30 mouse cellular contexts compared by ENCODE assay signal in genomic region chr2:68243273-68243672, GRCm38 (mm10).
DNase-seq lines count a peak whose midpoint lies in the region; ATAC-seq and TF ChIP-seq lines count a peak whose summit lies in the region.
"Had no signal": no experiment of that assay in that cellular context is flagged by ENCODE, and none has a peak within 500 bp of the region (broad histone marks: within the 10 kb centered on the region; RNA-seq: fewer than 3 reads in every experiment).

No protein-coding gene starts in this region.

- H3K4me2 ChIP-seq in heart, embryonic 16.5 days (ENCODE audit: low read depth, low read length) = no peak overlapping the region
- H3K4me2 ChIP-seq: forebrain, embryonic 12.5 days; neural tube, embryonic 15.5 days had no signal

- DNase-seq in frontal cortex, postnatal 25 days (ENCODE audit: low spot score in 2 of 2) = no peak
- DNase-seq in heart, postnatal 4 days = no peak
- peak; percentile 19 for DNase-seq in thymus, postnatal 14 days
- DNase-seq in thymus, adult 2 months = no peak
- DNase-seq in kidney, postnatal 10 days = no peak
- DNase-seq: adrenal gland, postnatal 25 days; cerebellum, adult 11-12 months; cerebellum, postnatal 10 days; gastrocnemius, postnatal 25 days; heart, adult 11 months; heart, postnatal 10 days; kidney, adult 8-10 months; layer of hippocampus, postnatal 36 days; left cerebral cortex, postnatal 4 days; liver; lung, adult 2 months; lung, postnatal 10 days; midbrain, embryonic 14.5 days; right cerebral cortex, adult 18-20 months had no signal

- peaks cover 12% of the 10 kb centered on the region for H3K36me3 ChIP-seq in heart, embryonic 16.5 days (ENCODE audit: control insufficient read depth, insufficient read depth)
- no peaks in the 10 kb centered on the region for H3K36me3 ChIP-seq in thymus, adult 2 months (ENCODE audit: control insufficient read depth, insufficient read depth, low read length)
- H3K36me3 ChIP-seq: neural tube, embryonic 15.5 days had no signal

- H3K4me3 ChIP-seq in heart, embryonic 16.5 days (ENCODE audit: low read length) = no peak overlapping the region
- no peak overlapping the region for H3K4me3 ChIP-seq in thymus, adult 2 months (ENCODE audit: control insufficient read depth, insufficient read depth, low read length)
- H3K4me3 ChIP-seq: forebrain, embryonic 12.5 days; neural tube, embryonic 15.5 days had no signal

- no peak for TF ChIP-seq CTCF in thymus, adult 2 months (IDR thresholded peaks at IDR 0.05; ENCODE audit: borderline replicate concordance, control insufficient read depth, extremely low read depth, insufficient read depth, low read length, poor library complexity)

- no peaks in the 10 kb centered on the region for H3K9me3 ChIP-seq in heart, embryonic 16.5 days (replicated peaks; ENCODE audit: control insufficient read depth, low read length)
- H3K9me3 ChIP-seq: forebrain, embryonic 12.5 days; neural tube, embryonic 15.5 days had no signal

- H3K4me1 ChIP-seq in heart, embryonic 16.5 days (ENCODE audit: control insufficient read depth, insufficient read depth, low read length) = peaks cover 8% of the 10 kb centered on the region
- no peaks in the 10 kb centered on the region for H3K4me1 ChIP-seq in thymus, adult 2 months (replicated peaks; ENCODE audit: control insufficient read depth, insufficient read depth, low read length)
- H3K4me1 ChIP-seq: neural tube, embryonic 15.5 days had no signal

- ATAC-seq in frontal cortex, adult (ENCODE audit: low TSS enrichment) = peak; percentile 35
- ATAC-seq in heart, embryonic 16.5 days (replicated peaks; ENCODE audit: extremely low read depth, insufficient read depth, low FRiP score) = no peak
- ATAC-seq in erythroblast, adult 5-6 weeks (replicated peaks; ENCODE audit: low FRiP score, poor library complexity, severe bottlenecking) = no peak
- ATAC-seq: hindbrain, embryonic 16.5 days; intestine, embryonic 16.5 days; Patski had no signal

- no peaks in the 10 kb centered on the region for H3K27me3 ChIP-seq in heart, embryonic 16.5 days (ENCODE audit: control insufficient read depth, insufficient read depth, low read length)
- H3K27me3 ChIP-seq in thymus, adult 2 months (ENCODE audit: control insufficient read depth, insufficient read depth, low read length) = no peaks in the 10 kb centered on the region
- H3K27me3 ChIP-seq: forebrain, embryonic 12.5 days; neural tube, embryonic 15.5 days; Patski had no signal

- WGBS in heart, embryonic 16.5 days = 87% methylated on average over 3 of the region's 3 CpGs
- 75% methylated on average over 3 of the region's 3 CpGs for WGBS in thymus, adult 2 months

- H3K27ac ChIP-seq in heart, embryonic 16.5 days (ENCODE audit: low read length) = peak overlapping the region; percentile 45; the same call in 1 of the 2 replicates
- H3K27ac ChIP-seq in thymus, adult 2 months (ENCODE audit: control insufficient read depth, insufficient read depth, low read length) = no peak overlapping the region
- H3K27ac ChIP-seq: forebrain, embryonic 12.5 days; kidney, postnatal 0 days; liver, embryonic 14.5 days; macrophage; neural tube, embryonic 15.5 days had no signal

- H3K9ac ChIP-seq in heart, embryonic 16.5 days (ENCODE audit: low read length) = no peak overlapping the region
- H3K9ac ChIP-seq: forebrain, embryonic 12.5 days; liver, embryonic 14.5 days; neural tube, embryonic 15.5 days had no signal

- no peak for TF ChIP-seq POLR2A in thymus, adult 2 months (IDR thresholded peaks at IDR 0.05; ENCODE audit: control insufficient read depth, extremely low read depth, insufficient read depth, low read length, poor library complexity)
